Mouse (Mus musculus): ENCODE measurements around the gene Tnfaip2. TPM values are rescaled to one million over a fixed set of nuclear protein-coding genes. Genes with fewer than 3 reads are reported as not detected.

Tnfaip2 gene
- polyA plus RNA-seq, 1 experiment from 2014 or later = 1.2 TPM

DNA sequence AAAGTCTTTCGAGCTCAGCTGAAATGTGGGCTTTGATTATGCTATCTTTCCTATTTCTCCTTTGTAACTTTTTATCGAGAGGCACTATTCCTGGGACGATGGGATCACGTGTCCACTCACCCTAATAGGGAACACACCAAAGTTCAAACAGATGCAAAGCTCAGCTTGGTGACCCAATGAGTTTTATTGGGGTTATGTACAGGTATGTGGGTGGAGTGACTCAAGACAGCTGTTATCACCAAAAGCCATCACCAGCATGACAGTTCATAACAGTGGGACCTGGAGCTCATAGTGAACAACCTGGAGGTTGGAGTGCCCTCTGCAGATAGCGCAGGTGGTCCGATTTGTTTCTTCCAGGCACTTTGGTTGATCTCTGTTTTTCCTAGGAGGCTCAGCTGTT is 3.4 kb upstream of the Tnfaip2 start:
- WGBS = 88% methylated on average over 6 of the region's 6 CpGs
- Histone ChIP-seq H3K4me2 (replicated peaks) (no peak overlapping the region), H3K27ac (replicated peaks) (no peak overlapping the region), H3K4me3 (no peak overlapping the region), H3K4me1 (peaks cover 18% of the 10 kb centered on the region), H3K9ac (replicated peaks) (no peak overlapping the region), H3K27me3 (peaks cover 84% of the 10 kb centered on the region), H3K9me3 (no peaks in the 10 kb centered on the region), H3K36me3 (no peaks in the 10 kb centered on the region)
- no peak for ATAC-seq (ENCODE audit: low FRiP score, low read depth)

DNA sequence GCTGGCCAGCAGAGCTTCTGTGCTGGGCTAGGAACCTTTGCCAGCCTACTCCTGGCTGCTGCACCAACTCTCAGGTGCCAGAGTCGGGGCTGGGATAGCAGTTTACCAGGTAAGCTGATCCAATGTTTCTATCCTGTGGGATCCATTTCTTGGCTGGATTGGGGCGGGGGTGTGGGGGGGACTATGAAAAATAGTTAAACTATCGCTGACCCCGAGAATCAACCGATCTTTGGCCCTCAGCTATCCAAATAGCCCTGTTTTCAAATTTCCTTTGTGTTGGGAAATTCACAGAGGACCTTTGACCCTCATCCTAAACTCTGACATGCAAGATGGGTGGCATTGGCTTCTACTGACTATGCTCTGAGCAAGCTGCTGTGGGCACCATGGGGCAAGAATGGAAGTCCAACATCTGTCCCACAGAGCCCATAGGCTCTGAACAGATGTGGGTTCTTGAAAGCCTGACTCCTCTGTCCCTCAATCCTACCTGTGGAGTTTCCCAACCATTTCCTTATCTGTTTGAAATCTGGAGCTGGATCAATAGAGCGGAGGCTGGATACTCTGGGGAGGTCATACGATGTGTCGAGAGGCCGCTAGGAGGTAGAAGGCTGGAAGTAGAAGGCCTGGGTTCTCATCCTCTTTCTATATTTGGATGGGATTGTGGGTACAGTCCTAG is 1.4 kb upstream of the Tnfaip2 start:
- H3K9ac ChIP-seq (replicated peaks) = no peak overlapping the region
- peaks cover 23% of the 10 kb centered on the region for H3K4me1 ChIP-seq
- H3K36me3 ChIP-seq = no peaks in the 10 kb centered on the region
- H3K9me3 ChIP-seq = no peaks in the 10 kb centered on the region
- no peak overlapping the region for H3K27ac ChIP-seq (replicated peaks)
- H3K27me3 ChIP-seq = peaks cover 88% of the 10 kb centered on the region
- no peak overlapping the region for H3K4me3 ChIP-seq
- 93% methylated on average over 9 of the region's 9 CpGs for WGBS
- no peak for ATAC-seq (ENCODE audit: low FRiP score, low read depth)
- no peak overlapping the region for H3K4me2 ChIP-seq (replicated peaks)

GRCm38 (mm10) chr12:111441523-111441922 is 746 bp upstream of the Tnfaip2 start:
- no peaks in the 10 kb centered on the region for H3K36me3 ChIP-seq
- WGBS = 67% methylated on average over 3 of the region's 3 CpGs
- H3K27me3 ChIP-seq = peaks cover 91% of the 10 kb centered on the region
- H3K9ac ChIP-seq (replicated peaks) = no peak overlapping the region
- ATAC-seq (ENCODE audit: low FRiP score, low read depth) = no peak
- H3K4me1 ChIP-seq = peaks cover 27% of the 10 kb centered on the region
- H3K9me3 ChIP-seq = no peaks in the 10 kb centered on the region
- no peak overlapping the region for H3K4me3 ChIP-seq
- no peak overlapping the region for H3K27ac ChIP-seq (replicated peaks)
- H3K4me2 ChIP-seq (replicated peaks) = no peak overlapping the region

DNA sequence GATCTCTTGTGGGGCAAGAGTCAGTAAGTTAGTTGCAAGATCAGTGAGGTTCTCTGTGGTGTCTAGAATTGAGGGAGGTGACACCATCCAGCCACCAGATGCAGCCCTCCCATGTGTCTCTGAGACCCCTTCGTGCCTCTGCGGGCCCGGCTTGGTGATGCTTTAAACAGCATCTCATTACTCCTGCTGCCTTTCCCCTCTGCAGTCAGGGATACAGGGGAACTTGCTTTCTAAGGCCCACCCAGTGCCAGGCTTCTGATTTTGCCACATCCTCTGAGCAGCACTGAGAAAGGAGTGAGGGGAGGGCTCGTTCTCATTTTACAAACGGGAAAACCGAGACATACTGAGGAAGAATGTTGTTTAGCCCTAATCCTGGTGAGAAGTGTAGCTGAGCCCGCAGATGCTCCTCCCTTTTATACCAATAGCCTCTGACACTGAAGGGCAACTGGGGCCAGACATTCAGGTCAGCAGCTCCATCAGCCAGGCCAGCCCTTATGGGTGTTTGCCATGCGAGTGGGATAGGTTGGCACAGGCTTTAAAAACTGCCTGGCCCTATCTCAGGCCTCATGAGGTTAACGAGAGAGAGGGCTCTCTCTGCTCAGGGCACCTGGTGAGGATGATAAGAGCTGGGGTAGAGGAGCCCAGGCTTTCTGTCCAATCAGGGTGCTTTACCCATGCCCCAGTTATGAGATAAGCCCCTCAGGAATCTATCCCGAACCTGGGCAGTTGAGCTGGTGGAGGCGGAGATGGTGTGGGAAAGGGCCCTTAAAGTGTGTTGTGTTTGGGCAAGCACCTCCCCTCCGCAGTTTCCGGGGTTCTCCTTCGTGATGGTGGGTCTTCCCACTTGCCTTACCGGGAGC is 972 bp downstream of the Tnfaip2 start:
- H3K9ac ChIP-seq (replicated peaks) = 0 out of 2 replicates have a peak overlapping the region, but pooled peaks have one; percentile 17

GRCm38 (mm10) chr12:111443921-111444831 is 1.9 kb downstream of the Tnfaip2 start:
- H3K27me3 ChIP-seq = peaks cover 97% of the 10 kb centered on the region
- H3K4me3 ChIP-seq = no peak overlapping the region

More for the DNA sequence above, 972 bp downstream of the Tnfaip2 start:
- Histone ChIP-seq H3K27me3 (peaks cover 92% of the 10 kb centered on the region), H3K4me2 (replicated peaks) (peak overlapping the region; percentile 71), H3K27ac (replicated peaks) (no peak overlapping the region), H3K4me3 (peak overlapping the region; percentile 43), H3K4me1 (peaks cover 29% of the 10 kb centered on the region), H3K36me3 (no peaks in the 10 kb centered on the region), H3K9me3 (no peaks in the 10 kb centered on the region)
- WGBS = 8% methylated on average over 15 of the region's 15 CpGs
- no peak for ATAC-seq (ENCODE audit: low FRiP score, low read depth)

DNA sequence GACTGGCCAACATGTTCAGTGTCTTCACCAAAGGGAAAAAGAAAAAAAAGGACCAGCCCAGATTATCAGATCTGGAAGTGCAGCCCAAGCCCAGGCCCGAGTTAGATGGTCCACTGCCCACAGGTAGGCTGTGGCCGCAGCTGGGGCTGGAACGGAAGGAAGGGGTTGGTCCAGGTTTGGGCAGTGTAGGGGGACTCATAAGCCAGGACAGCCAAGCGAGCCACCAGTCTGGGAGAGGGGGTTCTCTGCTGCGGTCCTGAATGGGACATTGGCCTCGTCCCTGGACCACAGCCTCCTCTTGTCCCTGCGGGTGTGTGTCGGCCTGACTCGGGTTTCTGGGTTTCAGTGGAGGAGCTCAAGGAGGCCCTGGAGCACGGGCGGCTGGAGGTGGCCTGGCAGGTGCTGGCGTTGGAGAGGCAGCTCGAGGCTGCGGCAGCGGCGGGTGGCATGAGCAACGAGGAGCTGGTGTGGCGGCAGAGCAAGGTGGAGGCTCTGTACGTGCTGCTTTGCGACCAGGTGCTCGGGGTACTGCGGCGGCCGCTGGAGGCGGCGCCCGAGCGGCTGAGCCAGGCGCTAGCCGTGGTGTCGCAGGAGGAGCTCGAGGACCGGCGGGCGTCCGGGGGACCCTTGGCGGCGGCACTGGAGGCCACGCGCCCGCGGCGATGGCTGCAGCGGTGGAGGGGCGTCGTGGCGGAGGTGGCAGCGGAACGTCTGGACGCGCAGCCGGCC is 3.1 kb downstream of the Tnfaip2 start:
- H3K4me1 ChIP-seq = peaks cover 33% of the 10 kb centered on the region
- 2% methylated on average over 49 of the region's 52 CpGs for WGBS
- H3K9ac ChIP-seq (replicated peaks) = no peak overlapping the region

More at GRCm38 (mm10) chr12:111443921-111444831, 1.9 kb downstream of the Tnfaip2 start:
- Histone ChIP-seq H3K4me1 (peaks cover 33% of the 10 kb centered on the region), H3K4me2 (replicated peaks) (no peak overlapping the region), H3K9ac (replicated peaks) (no peak overlapping the region), H3K36me3 (no peaks in the 10 kb centered on the region), H3K27ac (replicated peaks) (no peak overlapping the region), H3K9me3 (no peaks in the 10 kb centered on the region)
- ATAC-seq (ENCODE audit: low FRiP score, low read depth) = no peak
- 17% methylated on average over 10 of the region's 10 CpGs for WGBS

GRCm38 (mm10) chr12:111445890-111446613 is 3.8 kb downstream of the Tnfaip2 start:
- ATAC-seq (ENCODE audit: low FRiP score, low read depth) = no peak
- no peak overlapping the region for H3K9ac ChIP-seq (replicated peaks)
- no peaks in the 10 kb centered on the region for H3K36me3 ChIP-seq
- peak overlapping the region; percentile 35 for H3K4me2 ChIP-seq (replicated peaks)
- no peaks in the 10 kb centered on the region for H3K9me3 ChIP-seq
- H3K4me1 ChIP-seq = peaks cover 33% of the 10 kb centered on the region
- no peak overlapping the region for H3K27ac ChIP-seq (replicated peaks)
- peak overlapping the region; percentile 23 for H3K4me3 ChIP-seq
- WGBS = 5% methylated on average over 27 of the region's 27 CpGs
- H3K27me3 ChIP-seq = peaks cover 100% of the 10 kb centered on the region

More for the DNA sequence above, 3.1 kb downstream of the Tnfaip2 start:
- H3K4me2 ChIP-seq (replicated peaks) = peak overlapping the region; percentile 35
- ATAC-seq (ENCODE audit: low FRiP score, low read depth) = no peak
- H3K27me3 ChIP-seq = peaks cover 100% of the 10 kb centered on the region
- H3K36me3 ChIP-seq = no peaks in the 10 kb centered on the region
- peak overlapping the region; percentile 23 for H3K4me3 ChIP-seq
- no peaks in the 10 kb centered on the region for H3K9me3 ChIP-seq
- H3K27ac ChIP-seq (replicated peaks) = no peak overlapping the region

DNA sequence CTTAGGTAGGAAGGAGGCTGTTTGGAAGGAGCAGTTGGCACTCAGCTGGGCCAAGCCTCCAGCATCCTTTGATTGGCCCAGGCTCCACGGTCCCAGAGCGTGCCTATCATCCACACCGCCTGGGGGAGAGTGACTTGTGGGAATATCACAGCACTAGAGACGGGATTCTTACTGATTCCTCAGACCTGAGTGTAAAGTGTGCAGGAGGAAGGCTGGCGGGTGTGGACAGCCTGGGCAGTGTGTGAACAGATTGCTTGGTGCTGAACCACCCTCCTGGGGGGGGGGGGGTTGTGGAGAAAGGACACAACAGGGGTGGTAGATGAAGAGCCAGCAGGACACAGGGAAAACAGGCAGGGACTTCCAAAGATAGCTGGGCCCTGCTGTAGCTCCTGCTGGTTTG is 4.5 kb downstream of the Tnfaip2 start:
- no peak for ATAC-seq (ENCODE audit: low FRiP score, low read depth)
- Histone ChIP-seq H3K9ac (replicated peaks) (no peak overlapping the region), H3K27ac (replicated peaks) (no peak overlapping the region), H3K36me3 (no peaks in the 10 kb centered on the region), H3K4me3 (no peak overlapping the region), H3K4me2 (replicated peaks) (no peak overlapping the region), H3K27me3 (peaks cover 100% of the 10 kb centered on the region), H3K9me3 (no peaks in the 10 kb centered on the region), H3K4me1 (peaks cover 30% of the 10 kb centered on the region)
- 20% methylated on average over 5 of the region's 5 CpGs for WGBS

GRCm38 (mm10) chr12:111447350-111447749 is 5.1 kb downstream of the Tnfaip2 start:
- 14% methylated on average over 9 of the region's 9 CpGs for WGBS
- peaks cover 100% of the 10 kb centered on the region for H3K27me3 ChIP-seq
- no peak overlapping the region for H3K9ac ChIP-seq (replicated peaks)
- no peak overlapping the region for H3K27ac ChIP-seq (replicated peaks)
- H3K4me2 ChIP-seq (replicated peaks) = no peak overlapping the region
- no peaks in the 10 kb centered on the region for H3K9me3 ChIP-seq
- no peaks in the 10 kb centered on the region for H3K36me3 ChIP-seq
- ATAC-seq (ENCODE audit: low FRiP score, low read depth) = no peak
- H3K4me1 ChIP-seq = peaks cover 24% of the 10 kb centered on the region
- H3K4me3 ChIP-seq = no peak overlapping the region

GRCm38 (mm10) chr12:111447898-111448760 is 5.9 kb downstream of the Tnfaip2 start:
- H3K27ac ChIP-seq (replicated peaks) = no peak overlapping the region
- ATAC-seq (ENCODE audit: low FRiP score, low read depth) = no peak
- WGBS = 17% methylated on average over 22 of the region's 22 CpGs
- no peak overlapping the region for H3K4me3 ChIP-seq
- no peak overlapping the region for H3K4me2 ChIP-seq (replicated peaks)
- no peaks in the 10 kb centered on the region for H3K9me3 ChIP-seq
- peaks cover 16% of the 10 kb centered on the region for H3K4me1 ChIP-seq
- no peaks in the 10 kb centered on the region for H3K36me3 ChIP-seq
- peaks cover 98% of the 10 kb centered on the region for H3K27me3 ChIP-seq
- H3K9ac ChIP-seq (replicated peaks) = no peak overlapping the region

All from midbrain, embryonic 12.5 days (tissue).